Mouse (Mus musculus) spleen, adult 2 months (tissue): ENCODE data around the gene Zkscan6. TPM values are rescaled to one million over a fixed set of nuclear protein-coding genes. Genes with fewer than 3 reads are reported as not detected.
A peak's percentile ranks its signal among the peaks of the same experiment; 100 is the strongest.

ENCODE experiments used
- DNase-seq, 2 experiments: peaks; one replicate each; pipeline versions ENCODE4 v3.0.0 to v3.0.0-alpha.2; 2012 to 2021; ENCODE audit warnings: low spot score in 2 of 2, low read depth in 1 of 2
- H3K27ac ChIP-seq: fragments of 200-500 bp; 2 replicates; pipeline ENCODE4 v1.5.1; 2012; ENCODE audit warnings: low read length, inconsistent platforms; ENCODE audit not compliant: insufficient read depth
- H3K27me3 ChIP-seq: fragments of 200-500 bp; 2 replicates; pipeline ENCODE4 v1.6.1; 2012; ENCODE audit warnings: mild to moderate bottlenecking, moderate library complexity, low read length, inconsistent platforms; ENCODE audit not compliant: control insufficient read depth, insufficient read depth
- H3K36me3 ChIP-seq: fragments of 200-500 bp; 2 replicates; pipeline ENCODE4 v1.6.1; 2012; ENCODE audit warnings: mild to moderate bottlenecking, low read length, inconsistent platforms; ENCODE audit not compliant: control insufficient read depth, insufficient read depth
- H3K4me1 ChIP-seq: fragments of 200-500 bp; 2 replicates; pipeline ENCODE4 v1.6.1; 2011; ENCODE audit warnings: inconsistent platforms; ENCODE audit not compliant: control insufficient read depth, insufficient read depth, insufficient read length
- H3K4me3 ChIP-seq: fragments of 200-500 bp; 2 replicates; pipeline ENCODE4 v1.5.1; 2011; ENCODE audit warnings: mild to moderate bottlenecking, inconsistent platforms; ENCODE audit not compliant: insufficient read depth, insufficient read length; ENCODE audit errors: extremely low read depth
- CTCF ChIP-seq: fragments of 200-500 bp; IDR thresholded peaks from 2 replicates; pipeline ENCODE4 v1.5.1; 2011; ENCODE audit warnings: mild to moderate bottlenecking, inconsistent platforms; ENCODE audit not compliant: insufficient read depth, insufficient read length, insufficient replicate concordance; ENCODE audit errors: extremely low read depth
- POLR2A ChIP-seq: fragments of 200-500 bp; IDR thresholded peaks from 2 replicates; pipeline ENCODE4 v1.6.1; 2011; ENCODE audit warnings: low read depth, low read length, inconsistent platforms
- WGBS: fragments of 180-500 bp; shearing (Covaris S2); methylation state at CpG from one replicate; pipeline ENCODE4 v1.1.7; 2018; 5-methylcytosine and 5-hydroxymethylcytosine counted together
- polyA plus RNA-seq: library from polyadenylated mRNA; depleted of rRNA; stranded (reverse); fragments of >200 nt; gene quantifications from 2 replicates; pipeline ENCODE4 v1.2.3, GENCODE M21; 2012

The Zkscan6 gene
- polyA plus RNA-seq, 1 experiment: 3.7 TPM

DNA sequence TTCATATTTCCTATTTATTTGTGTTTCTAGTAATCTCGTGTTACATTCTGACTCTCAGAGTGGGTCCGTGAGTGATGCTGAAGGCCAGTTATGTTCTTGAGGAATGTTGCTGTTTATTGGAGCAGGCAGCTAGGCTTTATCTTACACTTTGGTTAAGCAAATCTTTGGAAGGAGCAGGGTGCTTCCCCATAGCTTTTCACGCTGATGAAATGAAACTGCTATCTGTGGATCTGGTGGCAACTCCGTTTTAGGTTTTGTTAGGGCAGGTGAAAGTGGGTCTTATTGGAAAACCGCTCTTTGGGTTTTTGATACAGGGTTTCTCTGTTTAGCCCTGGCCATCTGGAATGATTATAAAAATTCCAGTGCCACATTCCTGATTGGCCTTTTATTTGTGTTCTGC lies 5.1 kb downstream of the Zkscan6 start:
- no peaks in the 10 kb centered on the region for H3K27me3 ChIP-seq
- WGBS: 82% methylated on average over 5 of the region's 5 CpGs
- no peak for TF ChIP-seq POLR2A
- TF ChIP-seq CTCF: no peak
- no peak for DNase-seq
- peaks cover 3% of the 10 kb centered on the region for H3K4me1 ChIP-seq
- H3K36me3 ChIP-seq: peaks cover 25% of the 10 kb centered on the region
- no peak overlapping the region for H3K27ac ChIP-seq
- H3K4me3 ChIP-seq: no peak overlapping the region

- Histone ChIP-seq H3K36me3 (peaks cover 31% of the 10 kb centered on the region), H3K27ac (no peak overlapping the region), H3K27me3 (no peaks in the 10 kb centered on the region), H3K4me1 (no peaks in the 10 kb centered on the region), H3K4me3 (no peak overlapping the region)
- 92% methylated on average over 9 of the region's 9 CpGs for WGBS
- TF ChIP-seq CTCF: no peak
- TF ChIP-seq POLR2A: no peak
- no peak for DNase-seq
These were observed 7.4 kb downstream of the Zkscan6 start for GRCm38 (mm10) chr11:65814381-65814780.

DNA sequence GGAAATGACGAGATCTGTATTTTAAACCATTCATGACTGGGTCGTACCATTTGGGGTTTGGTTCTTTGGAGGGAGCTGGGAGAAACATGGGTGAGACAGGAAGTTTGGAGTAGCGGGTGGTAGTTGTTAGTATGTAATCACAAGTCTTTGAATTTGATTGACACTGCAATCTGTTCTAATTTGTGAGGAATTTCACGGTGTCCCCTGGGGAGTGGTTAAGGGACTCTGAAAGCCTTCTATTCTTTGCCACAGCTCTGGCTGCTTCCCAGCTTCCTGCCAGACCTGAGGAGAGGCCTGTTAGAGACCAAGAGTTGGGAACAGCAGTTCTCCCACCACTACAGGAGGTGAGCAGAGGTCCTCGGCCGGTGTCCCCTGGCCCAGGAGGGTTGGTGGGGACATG lies 9.3 kb downstream of the Zkscan6 start:
- WGBS: 86% methylated on average over 6 of the region's 6 CpGs
- H3K27me3 ChIP-seq: no peaks in the 10 kb centered on the region
- DNase-seq: no peak
- TF ChIP-seq POLR2A (no peak), CTCF (no peak)
- H3K4me1 ChIP-seq: no peaks in the 10 kb centered on the region
- peaks cover 31% of the 10 kb centered on the region for H3K36me3 ChIP-seq
- H3K27ac ChIP-seq: no peak overlapping the region
- H3K4me3 ChIP-seq: no peak overlapping the region

DNA sequence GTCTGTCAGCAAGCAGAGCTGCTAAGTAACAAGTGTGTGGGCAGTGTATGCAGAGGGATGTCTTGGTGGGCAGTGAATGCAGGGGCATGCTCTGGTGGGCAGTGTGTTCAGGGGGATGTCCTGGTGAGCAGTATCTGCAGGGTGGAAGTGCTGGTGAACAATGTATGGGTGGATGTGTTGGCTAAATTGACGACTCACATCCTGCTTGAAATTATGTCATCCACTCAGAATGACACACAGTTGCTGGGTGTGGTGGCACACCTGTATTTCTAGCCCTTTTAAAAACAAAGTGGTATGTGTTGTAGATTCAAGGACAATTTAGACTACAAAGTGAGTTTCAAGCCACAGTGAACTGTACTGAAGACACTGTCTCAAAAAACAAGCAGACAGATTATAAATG lies 11.2 kb downstream of the Zkscan6 start:
- no peak overlapping the region for H3K27ac ChIP-seq
- no peaks in the 10 kb centered on the region for H3K4me1 ChIP-seq
- TF ChIP-seq CTCF: no peak
- TF ChIP-seq POLR2A: no peak
- 59% methylated on average over 1 of the region's 1 CpGs for WGBS
- no peak for DNase-seq
- peaks cover 40% of the 10 kb centered on the region for H3K36me3 ChIP-seq
- H3K27me3 ChIP-seq: no peaks in the 10 kb centered on the region
- no peak overlapping the region for H3K4me3 ChIP-seq

DNA sequence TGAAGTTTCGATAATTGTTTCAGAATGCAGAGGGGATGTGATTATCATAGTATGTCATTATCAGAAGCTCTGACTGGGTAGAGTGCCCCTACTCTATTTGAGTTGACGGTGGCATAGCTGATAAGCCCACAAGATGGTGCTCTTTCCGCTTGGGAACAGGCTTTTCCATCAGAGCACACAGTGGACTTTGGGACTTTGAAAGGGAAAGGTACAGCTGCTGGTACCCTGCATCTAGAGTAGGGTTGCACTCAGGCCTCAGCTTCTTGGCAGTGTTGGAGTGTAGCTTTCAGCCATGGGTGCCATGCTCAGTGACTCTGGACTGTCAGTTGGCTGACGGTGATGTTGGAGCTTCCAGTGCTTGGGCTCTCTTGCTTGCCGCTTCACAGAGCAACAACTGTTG lies 13.3 kb downstream of the Zkscan6 start:
- peaks cover 41% of the 10 kb centered on the region for H3K36me3 ChIP-seq
- no peak overlapping the region for H3K4me3 ChIP-seq
- no peak overlapping the region for H3K27ac ChIP-seq
- no peak for DNase-seq
- TF ChIP-seq POLR2A (no peak), CTCF (no peak)
- WGBS: 89% methylated on average over 5 of the region's 5 CpGs
- H3K27me3 ChIP-seq: no peaks in the 10 kb centered on the region
- H3K4me1 ChIP-seq: no peaks in the 10 kb centered on the region

GRCm38 (mm10) chr11:65820877-65821276 lies 13.9 kb downstream of the Zkscan6 start:
- 25% methylated on average over 7 of the region's 7 CpGs for WGBS
- no peak overlapping the region for H3K4me3 ChIP-seq
- no peaks in the 10 kb centered on the region for H3K4me1 ChIP-seq
- H3K27me3 ChIP-seq: no peaks in the 10 kb centered on the region
- no peak overlapping the region for H3K27ac ChIP-seq
- peaks cover 35% of the 10 kb centered on the region for H3K36me3 ChIP-seq
- peak; percentile 4 to 57 for DNase-seq
- no peak for TF ChIP-seq POLR2A
- TF ChIP-seq CTCF: peak; percentile 43; the same call in 1 of the 2 replicates

DNA sequence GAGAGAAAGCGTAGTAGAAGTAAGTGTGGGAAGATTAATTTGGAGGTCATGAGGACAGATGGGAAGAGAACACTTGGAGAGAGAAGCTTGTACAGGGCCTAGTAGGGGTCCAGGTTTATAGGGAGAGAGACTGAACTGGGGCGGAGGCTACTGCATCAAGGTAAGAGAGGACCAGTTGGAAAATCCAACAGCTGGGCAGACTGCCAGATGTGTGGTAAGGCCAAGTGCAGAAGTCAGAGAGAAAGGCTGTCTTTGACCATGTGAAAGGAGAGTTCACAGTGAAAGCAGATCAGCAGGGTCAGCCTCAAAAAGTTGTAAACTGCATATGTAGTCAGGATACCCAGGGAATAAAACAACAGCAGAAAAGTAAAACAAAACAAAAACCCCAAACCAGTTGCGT lies 17.6 kb downstream of the Zkscan6 start:
- Histone ChIP-seq H3K27me3 (no peaks in the 10 kb centered on the region), H3K4me1 (no peaks in the 10 kb centered on the region), H3K36me3 (peaks cover 39% of the 10 kb centered on the region), H3K4me3 (no peak overlapping the region), H3K27ac (no peak overlapping the region)
- TF ChIP-seq POLR2A (no peak), CTCF (no peak)
- no peak for DNase-seq
- WGBS: 92% methylated on average over 3 of the region's 3 CpGs
